Mouse (Mus musculus) colon, adult 2 months (tissue): ENCODE results near the gene Gm49450. TPM values are rescaled to one million over a fixed set of nuclear protein-coding genes. Genes with fewer than 3 reads are reported as not detected.

Experiments
- polyA plus RNA-seq: library from polyadenylated mRNA; depleted of rRNA; stranded (reverse); fragments of >200 nt; gene quantifications from 2 replicates; pipeline ENCODE4 v1.2.3, GENCODE M21; 2012; rRNA removed

Gm49450 gene
- 98.4 and 128 TPM in 2 replicates for polyA plus RNA-seq

DNA sequence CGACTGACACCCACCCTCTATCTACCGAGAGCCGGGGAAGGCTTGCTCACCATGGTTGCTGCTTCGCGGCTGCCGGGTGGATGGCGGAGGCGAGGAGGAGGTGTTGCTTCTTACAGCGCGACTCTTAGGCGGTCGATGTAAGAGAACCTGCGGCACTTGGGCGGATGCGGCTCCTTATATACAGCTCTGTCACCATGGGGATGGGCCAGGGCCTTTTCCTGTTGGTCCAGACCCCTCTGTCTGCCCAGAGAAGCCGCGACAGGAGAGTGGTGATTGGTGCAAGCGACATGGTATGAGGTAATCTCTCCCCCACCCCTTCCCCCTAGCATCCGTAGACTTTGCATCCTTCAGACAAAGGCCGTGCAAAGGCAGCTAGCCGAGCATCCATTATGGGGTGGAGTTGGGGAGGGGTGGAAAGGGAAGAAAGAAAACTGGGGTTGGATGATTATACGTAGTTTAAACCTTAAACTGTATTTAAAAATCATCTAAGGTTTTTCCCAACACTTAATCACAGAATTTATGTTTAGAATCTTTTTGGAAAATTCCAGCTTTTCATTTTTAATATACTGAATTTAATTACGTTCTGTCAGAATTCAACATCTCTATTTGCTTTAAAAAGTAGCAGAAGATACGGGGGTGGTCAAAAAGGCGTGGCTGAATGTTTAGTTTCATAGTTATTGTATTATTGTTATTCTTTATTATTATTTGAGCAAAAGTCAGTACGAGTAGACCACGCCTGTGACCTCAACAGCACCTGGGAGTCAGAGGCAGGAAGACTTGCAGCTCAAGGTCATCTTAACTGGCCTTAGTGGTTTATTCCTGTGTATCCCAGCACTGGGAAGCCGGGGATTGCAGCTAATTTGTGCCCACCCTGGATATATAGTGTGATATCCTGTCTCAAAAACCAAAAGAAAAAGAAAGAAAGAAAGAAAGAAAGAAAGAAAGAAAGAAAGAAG lies at the start of gene Gm49450, which contains the start of gene Tuba1a:
Gene Gm49450, minus strand, starts transcription at position 151 of the 956 bp plus-strand sequence.
Gene Tuba1a, minus strand, starts transcription at position 303 of the 956 bp plus-strand sequence.

DNA sequence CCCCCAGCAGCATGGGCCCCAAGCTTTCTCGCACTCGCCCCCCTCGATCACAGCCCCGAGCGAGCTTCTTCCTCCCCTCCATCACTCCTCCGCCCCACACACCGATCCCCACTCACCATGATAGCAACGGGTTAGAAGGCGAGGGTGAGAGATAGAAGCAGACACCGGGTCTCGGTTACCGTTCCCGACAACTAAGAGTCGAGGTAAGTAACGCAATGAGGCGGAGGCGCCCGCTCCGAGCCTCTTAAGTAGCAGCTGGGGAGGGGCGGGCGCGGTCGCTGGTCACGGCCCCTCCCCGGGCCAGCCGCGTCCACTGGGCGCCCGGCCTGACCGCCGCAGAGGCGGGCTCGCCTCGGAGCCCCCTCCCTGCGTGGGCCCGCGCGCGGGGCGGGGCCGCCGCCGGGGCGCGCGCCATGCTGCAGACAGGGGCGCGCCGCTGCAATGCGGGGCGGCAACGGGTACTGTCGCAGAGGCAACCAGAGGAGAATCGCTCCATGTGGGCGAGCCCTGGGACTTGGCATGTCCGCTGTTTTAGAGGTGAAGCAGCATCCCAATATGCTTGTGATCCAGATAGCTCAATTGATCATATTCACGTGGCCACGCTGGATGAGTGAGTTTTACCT lies 19.0 kb downstream of the Gm49450 start, which contains the start of gene Tuba1b:
Gene Tuba1b, minus strand, starts transcription at position 349 of the 623 bp plus-strand sequence.

DNA sequence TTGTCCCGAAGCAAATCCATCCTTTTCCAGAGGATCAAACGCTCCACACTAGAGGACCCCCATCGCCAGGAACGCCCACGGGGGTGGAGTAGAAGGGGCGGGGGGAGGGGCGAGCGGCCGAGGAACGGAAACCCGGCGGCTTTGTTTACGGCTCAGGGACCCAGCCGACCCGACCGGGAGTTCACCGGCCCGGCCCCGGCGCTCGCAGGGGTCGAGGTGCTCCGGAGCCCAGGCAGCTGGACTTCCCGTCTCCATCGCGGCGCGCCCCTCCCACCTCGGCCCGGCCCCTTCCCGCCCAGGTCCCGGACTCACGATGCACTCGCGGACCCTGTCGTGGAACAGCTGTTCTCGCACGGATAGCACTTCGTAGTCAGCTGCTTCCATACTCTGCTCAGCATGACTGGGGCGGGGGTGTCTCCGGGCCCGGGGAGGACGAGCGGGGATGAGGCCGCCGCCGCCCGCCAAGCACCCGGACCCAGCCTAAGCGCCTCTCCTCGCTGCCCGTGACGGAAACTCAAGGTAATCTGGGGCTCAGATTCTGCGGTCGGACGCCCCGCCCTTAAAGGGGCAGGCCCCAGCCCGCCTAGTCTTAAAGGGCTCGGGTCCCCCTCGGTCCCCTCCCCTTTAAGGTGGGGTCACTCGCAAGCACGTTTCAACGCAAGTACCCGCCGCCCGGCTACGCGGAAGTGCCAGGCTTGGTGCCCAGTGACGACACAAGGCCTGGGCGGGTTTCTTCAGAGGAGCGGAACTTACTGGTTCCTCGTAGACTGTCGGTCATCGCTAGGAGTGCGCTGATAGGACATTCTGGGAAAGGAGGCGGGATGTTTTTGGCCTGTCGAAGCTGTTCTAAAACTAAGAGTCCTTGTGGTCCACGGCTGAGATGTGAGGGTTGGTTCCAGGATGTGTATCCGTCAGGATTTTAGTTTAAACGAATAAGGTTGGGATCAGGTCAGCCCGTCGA lies 35.5 kb downstream of the Gm49450 start, which contains the start of gene Lmbr1l:
Gene Lmbr1l, minus strand, starts transcription at position 694 of the 961 bp plus-strand sequence.

DNA sequence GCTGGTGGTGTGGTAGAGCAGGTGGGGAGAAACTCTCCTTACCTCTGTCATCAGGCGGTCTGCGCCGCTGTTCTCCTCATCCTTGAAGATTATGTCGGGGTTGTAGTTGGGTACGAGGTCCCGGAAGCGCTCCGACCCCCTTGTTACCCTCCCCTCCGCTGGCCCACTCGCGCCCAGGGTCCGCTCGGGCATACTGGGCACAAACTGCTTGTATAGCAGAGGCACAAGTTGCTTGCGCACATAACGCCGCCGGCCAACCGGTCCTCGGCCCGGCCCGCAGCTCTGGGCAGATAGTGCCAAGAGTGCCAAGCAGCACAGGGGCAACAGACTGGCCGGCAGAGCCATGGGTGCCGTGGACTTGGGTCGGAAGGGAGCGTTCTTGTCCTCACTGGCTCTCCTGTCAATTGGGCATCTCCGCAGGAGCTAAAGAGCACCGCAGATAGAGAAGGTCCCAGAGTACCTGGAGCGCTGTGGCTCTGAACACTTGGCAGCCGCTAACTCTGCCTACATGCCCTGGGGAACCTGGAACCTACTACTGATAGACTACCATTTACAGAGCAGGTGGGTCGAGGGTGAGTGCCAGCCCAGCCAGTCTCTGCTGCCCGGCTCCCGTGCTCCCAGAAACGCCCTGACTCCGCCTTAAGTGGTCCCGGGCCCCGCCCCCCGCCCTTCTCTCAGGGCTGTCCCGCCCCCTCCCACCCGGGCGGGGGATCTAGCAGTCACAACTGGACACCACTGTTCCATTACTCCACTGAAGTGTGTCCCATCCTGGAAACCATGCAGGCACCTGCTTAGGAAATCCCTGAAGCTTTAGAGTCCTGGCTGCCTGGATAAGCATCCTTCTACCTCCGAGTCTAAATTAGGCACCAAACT lies 55.2 kb downstream of the Gm49450 start, which contains the start of gene Dhh:
Gene Dhh, minus strand, starts transcription at position 613 of the 873 bp plus-strand sequence.

DNA sequence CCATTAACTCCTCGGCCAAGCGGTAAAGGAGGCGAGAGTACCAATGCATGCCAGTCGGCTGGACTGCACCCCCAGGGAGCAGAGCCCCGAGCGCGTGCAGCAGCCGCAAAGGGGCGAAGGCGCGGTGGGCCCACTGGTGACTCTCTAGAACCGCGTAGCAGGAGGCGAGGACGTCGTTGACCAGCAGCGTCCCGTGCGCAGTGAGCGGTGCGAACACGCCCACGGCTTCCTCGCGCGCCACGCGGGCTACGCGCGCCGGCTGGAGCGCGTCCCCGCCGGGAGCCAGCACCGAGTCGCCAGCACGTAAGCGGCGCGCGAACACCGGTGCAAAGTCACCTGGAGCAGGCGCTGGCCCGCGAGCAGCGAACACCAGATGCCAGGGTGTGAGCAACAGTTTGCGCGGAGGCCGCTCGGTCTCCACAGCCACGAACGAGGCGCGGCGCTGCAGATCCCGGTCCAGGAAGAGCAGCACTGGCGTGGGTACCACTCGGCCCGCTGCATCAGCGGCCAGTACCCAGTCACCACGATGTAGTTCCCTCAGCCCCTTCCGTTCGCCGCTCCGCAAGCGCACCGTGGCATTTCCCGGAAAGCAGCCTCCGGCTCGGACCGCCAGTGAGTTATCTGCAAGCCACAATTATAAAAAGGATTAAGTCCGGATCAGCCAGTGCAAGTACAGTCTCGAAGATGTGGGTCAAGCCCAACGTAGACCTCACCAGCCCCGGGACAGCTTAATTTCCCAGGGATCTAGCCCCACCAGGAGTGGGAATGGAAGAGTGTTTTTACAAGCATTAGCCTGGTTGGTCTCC lies 59.2 kb downstream of the Gm49450 start, which contains the start of gene Rhebl1:
Gene Rhebl1, minus strand, starts transcription at position 601 of the 806 bp plus-strand sequence.

Other genes with a start within 250 kb of the Gm49450 start
- 0.22 and 0.43 TPM in 2 replicates for gene Ccdc65, start 245.3 kb downstream of the Gm49450 start, polyA plus RNA-seq
- 26.7 and 49.8 TPM in 2 replicates for gene Fkbp11, start 225.4 kb downstream of the Gm49450 start, polyA plus RNA-seq
- 75.8 and 94.5 TPM in 2 replicates for gene Arf3, start 190.3 kb downstream of the Gm49450 start, polyA plus RNA-seq
- 0.30 and 0.65 TPM in 2 replicates for gene Wnt10b, start 175.4 kb downstream of the Gm49450 start, polyA plus RNA-seq
- 0.07 TPM in 1 of 2 replicates, not detected in the other for gene Wnt1, start 163.7 kb downstream of the Gm49450 start, polyA plus RNA-seq
- gene Ddn, start 144.1 kb downstream of the Gm49450 start, polyA plus RNA-seq: not detected in 2 replicates
- gene Prkag1, start 122.0 kb downstream of the Gm49450 start, polyA plus RNA-seq: 45.2 and 50.3 TPM in 2 replicates
- gene Kmt2d, start 82.3 kb downstream of the Gm49450 start, polyA plus RNA-seq: 23.9 and 26.7 TPM in 2 replicates
- 1.9 and 2.1 TPM in 2 replicates for gene Rhebl1, start 59.0 kb downstream of the Gm49450 start, polyA plus RNA-seq
- gene Dhh, start 55.0 kb downstream of the Gm49450 start, polyA plus RNA-seq: 0.72 and 0.93 TPM in 2 replicates
- gene Lmbr1l, start 35.3 kb downstream of the Gm49450 start, polyA plus RNA-seq: 56.6 and 93.6 TPM in 2 replicates
- 551 and 757 TPM in 2 replicates for gene Tuba1b, start 19.0 kb downstream of the Gm49450 start, polyA plus RNA-seq
- 192 and 198 TPM in 2 replicates for gene Tuba1a, start 152 bp upstream of the Gm49450 start, polyA plus RNA-seq
- gene Tuba1c, start 76.3 kb upstream of the Gm49450 start, polyA plus RNA-seq: 219 and 270 TPM in 2 replicates
- 17.4 and 17.7 TPM in 2 replicates for gene Prph, start 101.6 kb upstream of the Gm49450 start, polyA plus RNA-seq
- 9.4 and 10.0 TPM in 2 replicates for gene Troap, start 121.0 kb upstream of the Gm49450 start, polyA plus RNA-seq
- gene C1ql4, start 134.3 kb upstream of the Gm49450 start, polyA plus RNA-seq: not detected in 2 replicates
- gene Dnajc22, start 139.6 kb upstream of the Gm49450 start, polyA plus RNA-seq: 32.4 and 40.8 TPM in 2 replicates
- gene Spats2, start 172.4 kb upstream of the Gm49450 start, polyA plus RNA-seq: 6.3 and 6.7 TPM in 2 replicates